Mouse (Mus musculus): Measurements from ENCODE around the gene Cst13. TPM values are rescaled to one million over a fixed set of nuclear protein-coding genes. Genes with fewer than 3 reads are reported as not detected.

Cst13 gene
- polyA plus RNA-seq, 1 experiment from 2014 or later: not detected

DNA sequence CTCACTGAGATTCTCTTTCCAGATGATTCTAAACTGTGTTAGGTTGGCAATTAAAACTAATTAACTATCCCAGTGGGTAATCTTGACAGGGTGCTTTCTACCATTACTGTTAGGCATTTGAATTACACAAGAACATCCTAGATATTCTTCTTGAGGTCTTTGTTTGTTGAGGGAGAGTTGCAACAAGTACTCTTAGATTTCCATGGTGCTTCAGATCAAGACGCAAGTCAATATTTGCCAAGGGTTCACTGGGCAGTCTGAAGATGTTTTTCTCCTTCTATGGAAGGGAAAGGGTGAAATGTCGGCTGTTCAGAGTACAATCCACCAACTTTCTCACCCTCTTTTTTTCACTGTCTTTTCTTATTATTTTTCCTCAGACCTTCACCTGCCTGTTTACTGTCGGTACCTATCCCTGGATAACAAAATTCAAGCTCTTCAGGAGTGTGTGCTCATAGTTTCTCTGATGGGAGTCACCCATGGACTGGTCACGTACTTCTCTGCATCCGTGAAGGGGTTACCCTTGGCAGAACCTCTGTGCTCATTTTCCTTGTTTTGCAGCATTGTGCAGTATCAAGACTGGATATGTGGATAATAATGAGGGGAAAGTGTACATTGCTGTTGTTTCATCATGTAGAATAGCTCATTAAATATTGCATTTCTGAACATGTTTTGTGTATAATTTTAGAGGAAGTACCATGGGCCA is 18.3 kb downstream of the Cst13 start:
- no peaks in the 10 kb centered on the region for H3K4me1 ChIP-seq (ENCODE audit: control insufficient read depth, insufficient read depth, low read length)
- WGBS: 88% methylated on average over 5 of the region's 5 CpGs
- no peaks in the 10 kb centered on the region for H3K36me3 ChIP-seq (ENCODE audit: control insufficient read depth, insufficient read depth, low read length)
- H3K4me3 ChIP-seq (ENCODE audit: low read depth, low read length): no peak overlapping the region
- no peaks in the 10 kb centered on the region for H3K9me3 ChIP-seq (ENCODE audit: control insufficient read depth, low read length)
- ATAC-seq (ENCODE audit: low read depth): no peak
- no peak overlapping the region for H3K4me2 ChIP-seq (ENCODE audit: low read depth, low read length)
- H3K9ac ChIP-seq (replicated peaks; ENCODE audit: low read depth, low read length): no peak overlapping the region
- no peaks in the 10 kb centered on the region for H3K27me3 ChIP-seq (ENCODE audit: control insufficient read depth, insufficient read depth, low read length)
- H3K27ac ChIP-seq (ENCODE audit: low read depth, low read length): no peak overlapping the region

- no peak overlapping the region for H3K9ac ChIP-seq (replicated peaks; ENCODE audit: low read depth, low read length)
- H3K4me2 ChIP-seq (ENCODE audit: low read depth, low read length): no peak overlapping the region
- no peaks in the 10 kb centered on the region for H3K36me3 ChIP-seq (ENCODE audit: control insufficient read depth, insufficient read depth, low read length)
- WGBS: 93% methylated on average over 2 of the region's 2 CpGs
- no peaks in the 10 kb centered on the region for H3K4me1 ChIP-seq (ENCODE audit: control insufficient read depth, insufficient read depth, low read length)
- no peak overlapping the region for H3K4me3 ChIP-seq (ENCODE audit: low read depth, low read length)
- no peak overlapping the region for H3K27ac ChIP-seq (ENCODE audit: low read depth, low read length)
- no peaks in the 10 kb centered on the region for H3K27me3 ChIP-seq (ENCODE audit: control insufficient read depth, insufficient read depth, low read length)
- H3K9me3 ChIP-seq (ENCODE audit: control insufficient read depth, low read length): no peaks in the 10 kb centered on the region
- no peak for ATAC-seq (ENCODE audit: low read depth)
Measured at GRCm38 (mm10) chr2:148839224-148839623, 19.3 kb downstream of the Cst13 start.

DNA sequence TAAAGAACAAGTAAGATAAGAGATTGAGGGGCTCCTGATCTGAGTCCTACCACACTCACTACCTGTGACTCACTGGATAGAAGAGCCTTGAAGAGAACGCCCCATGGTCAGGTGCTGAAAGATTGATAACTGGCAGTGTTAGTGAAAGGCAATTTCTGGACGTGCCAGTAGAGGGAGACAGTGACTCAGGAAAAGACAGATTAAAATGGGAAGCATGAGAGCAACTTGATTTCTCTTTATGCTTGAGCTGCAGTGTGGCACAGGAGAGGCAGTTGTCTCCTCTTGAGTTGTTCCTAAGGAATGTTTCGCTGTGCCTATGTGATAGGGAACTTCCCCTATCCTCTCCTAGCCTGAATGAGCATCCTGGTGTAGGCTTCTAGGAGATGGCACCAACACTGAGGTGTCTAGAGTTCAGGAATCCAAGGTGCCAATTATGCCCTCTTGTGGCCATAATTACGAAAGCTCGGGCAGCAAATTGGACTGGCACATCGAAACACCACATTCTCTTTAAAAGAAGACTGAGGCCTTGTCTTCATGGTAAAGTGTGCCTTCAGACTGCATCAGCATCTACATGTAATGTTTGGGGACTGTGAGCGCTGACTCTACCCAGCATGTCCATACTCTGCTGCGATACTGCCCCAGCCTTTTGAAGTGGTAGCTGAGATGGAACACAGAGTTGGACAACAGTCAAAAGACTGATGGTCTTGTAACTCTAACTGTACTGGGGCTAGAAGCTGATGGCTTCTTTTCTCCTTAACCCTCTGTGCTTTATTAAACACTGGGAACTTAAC is 31.4 kb downstream of the Cst13 start:
- Histone ChIP-seq H3K27me3 (ENCODE audit: control insufficient read depth, insufficient read depth, low read length) (no peaks in the 10 kb centered on the region), H3K4me2 (ENCODE audit: low read depth, low read length) (no peak overlapping the region), H3K4me1 (ENCODE audit: control insufficient read depth, insufficient read depth, low read length) (no peaks in the 10 kb centered on the region), H3K36me3 (ENCODE audit: control insufficient read depth, insufficient read depth, low read length) (no peaks in the 10 kb centered on the region), H3K9me3 (ENCODE audit: control insufficient read depth, low read length) (no peaks in the 10 kb centered on the region), H3K9ac (replicated peaks; ENCODE audit: low read depth, low read length) (no peak overlapping the region), H3K27ac (ENCODE audit: low read depth, low read length) (no peak overlapping the region), H3K4me3 (ENCODE audit: low read depth, low read length) (no peak overlapping the region)
- 44% methylated on average over 8 of the region's 8 CpGs for WGBS
- ATAC-seq (ENCODE audit: low read depth): peak; percentile 79

- no peak overlapping the region for H3K4me2 ChIP-seq (ENCODE audit: low read depth, low read length)
- no peak for ATAC-seq (ENCODE audit: low read depth)
- H3K4me1 ChIP-seq (ENCODE audit: control insufficient read depth, insufficient read depth, low read length): no peaks in the 10 kb centered on the region
- H3K36me3 ChIP-seq (ENCODE audit: control insufficient read depth, insufficient read depth, low read length): no peaks in the 10 kb centered on the region
- no peak overlapping the region for H3K4me3 ChIP-seq (ENCODE audit: low read depth, low read length)
- no peak overlapping the region for H3K27ac ChIP-seq (ENCODE audit: low read depth, low read length)
- 83% methylated on average over 8 of the region's 8 CpGs for WGBS
- no peaks in the 10 kb centered on the region for H3K27me3 ChIP-seq (ENCODE audit: control insufficient read depth, insufficient read depth, low read length)
- no peaks in the 10 kb centered on the region for H3K9me3 ChIP-seq (ENCODE audit: control insufficient read depth, low read length)
- no peak overlapping the region for H3K9ac ChIP-seq (replicated peaks; ENCODE audit: low read depth, low read length)
Measured at GRCm38 (mm10) chr2:148856630-148857400, 36.9 kb downstream of the Cst13 start.

- Histone ChIP-seq H3K27me3 (ENCODE audit: control insufficient read depth, insufficient read depth, low read length) (no peaks in the 10 kb centered on the region), H3K4me2 (ENCODE audit: low read depth, low read length) (no peak overlapping the region), H3K36me3 (ENCODE audit: control insufficient read depth, insufficient read depth, low read length) (no peaks in the 10 kb centered on the region), H3K9me3 (ENCODE audit: control insufficient read depth, low read length) (no peaks in the 10 kb centered on the region), H3K9ac (replicated peaks; ENCODE audit: low read depth, low read length) (no peak overlapping the region), H3K27ac (ENCODE audit: low read depth, low read length) (no peak overlapping the region), H3K4me1 (ENCODE audit: control insufficient read depth, insufficient read depth, low read length) (no peaks in the 10 kb centered on the region), H3K4me3 (ENCODE audit: low read depth, low read length) (no peak overlapping the region)
- 86% methylated on average over 4 of the region's 4 CpGs for WGBS
- ATAC-seq (ENCODE audit: low read depth): no peak
Measured at GRCm38 (mm10) chr2:148857506-148857905, 37.6 kb downstream of the Cst13 start.

DNA sequence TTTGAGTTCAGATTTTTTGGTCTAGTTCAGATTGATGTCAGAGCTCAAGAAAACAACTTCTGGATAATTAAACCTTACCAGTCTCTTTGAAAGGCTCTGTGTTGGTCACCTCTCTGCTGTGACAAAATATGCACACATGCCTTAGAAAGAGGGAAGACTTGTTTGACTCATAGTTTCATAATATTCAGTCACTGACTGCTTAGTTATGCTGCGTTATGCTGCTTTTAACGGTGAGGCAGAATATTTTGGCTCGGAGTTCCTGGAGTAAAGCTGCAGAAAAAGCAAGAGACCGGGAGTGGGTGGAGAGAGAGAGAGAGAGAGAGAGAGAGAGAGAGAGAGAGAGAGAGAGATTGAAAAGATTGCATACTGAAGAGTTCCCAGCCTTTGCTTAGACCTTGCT is 41.1 kb downstream of the Cst13 start:
- 88% methylated on average over 4 of the region's 4 CpGs for WGBS
- Histone ChIP-seq H3K9ac (replicated peaks; ENCODE audit: low read depth, low read length) (no peak overlapping the region), H3K4me3 (ENCODE audit: low read depth, low read length) (no peak overlapping the region), H3K27me3 (ENCODE audit: control insufficient read depth, insufficient read depth, low read length) (no peaks in the 10 kb centered on the region), H3K9me3 (ENCODE audit: control insufficient read depth, low read length) (no peaks in the 10 kb centered on the region), H3K36me3 (ENCODE audit: control insufficient read depth, insufficient read depth, low read length) (no peaks in the 10 kb centered on the region), H3K27ac (ENCODE audit: low read depth, low read length) (no peak overlapping the region), H3K4me1 (ENCODE audit: control insufficient read depth, insufficient read depth, low read length) (no peaks in the 10 kb centered on the region), H3K4me2 (ENCODE audit: low read depth, low read length) (no peak overlapping the region)
- ATAC-seq (ENCODE audit: low read depth): no peak

DNA sequence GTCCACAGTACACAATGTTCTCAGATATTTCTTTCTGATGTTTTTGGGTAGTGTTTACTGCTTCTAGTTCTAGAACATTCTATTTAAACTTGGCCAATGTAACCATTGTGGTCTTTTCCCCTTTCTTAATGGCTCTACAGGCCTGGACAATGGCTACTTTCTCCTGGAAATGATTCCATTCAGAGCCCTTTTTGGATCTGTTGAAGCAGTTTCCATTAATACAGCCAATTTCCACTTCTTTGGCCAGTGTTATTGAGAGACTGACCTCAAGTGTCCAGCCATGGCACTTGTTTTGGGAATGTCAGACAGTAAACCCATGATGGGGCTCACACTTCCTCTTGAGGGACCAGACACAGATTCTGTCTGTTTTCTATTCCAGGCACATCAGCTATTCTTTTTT is 41.8 kb downstream of the Cst13 start:
- ATAC-seq (ENCODE audit: low read depth): no peak
- Histone ChIP-seq H3K9ac (replicated peaks; ENCODE audit: low read depth, low read length) (no peak overlapping the region), H3K36me3 (ENCODE audit: control insufficient read depth, insufficient read depth, low read length) (no peaks in the 10 kb centered on the region), H3K27ac (ENCODE audit: low read depth, low read length) (no peak overlapping the region), H3K4me2 (ENCODE audit: low read depth, low read length) (no peak overlapping the region), H3K4me3 (ENCODE audit: low read depth, low read length) (no peak overlapping the region), H3K4me1 (ENCODE audit: control insufficient read depth, insufficient read depth, low read length) (no peaks in the 10 kb centered on the region), H3K27me3 (ENCODE audit: control insufficient read depth, insufficient read depth, low read length) (no peaks in the 10 kb centered on the region), H3K9me3 (ENCODE audit: control insufficient read depth, low read length) (no peaks in the 10 kb centered on the region)

- Histone ChIP-seq H3K27ac (ENCODE audit: low read depth, low read length) (no peak within 1 kb of the TSS), H3K4me2 (ENCODE audit: low read depth, low read length) (no peak within 1 kb of the TSS), H3K27me3 (ENCODE audit: control insufficient read depth, insufficient read depth, low read length) (no peaks in the 10 kb centered on the region), H3K4me1 (ENCODE audit: control insufficient read depth, insufficient read depth, low read length) (no peaks in the 10 kb centered on the region), H3K36me3 (ENCODE audit: control insufficient read depth, insufficient read depth, low read length) (no peaks in the 10 kb centered on the region), H3K4me3 (ENCODE audit: low read depth, low read length) (no peak within 1 kb of the TSS), H3K9me3 (ENCODE audit: control insufficient read depth, low read length) (no peaks in the 10 kb centered on the region), H3K9ac (replicated peaks; ENCODE audit: low read depth, low read length) (no peak within 1 kb of the TSS)
- WGBS: 84% methylated on average over 2 of the region's 2 CpGs
- no peak for ATAC-seq (ENCODE audit: low read depth)
Measured at GRCm38 (mm10) chr2:148864966-148865365, 45.1 kb downstream of the Cst13 start, which contains the start of gene 9230104L09Rik. Gene 9230104L09Rik, minus strand, starts transcription at chr2:148865038.

DNA sequence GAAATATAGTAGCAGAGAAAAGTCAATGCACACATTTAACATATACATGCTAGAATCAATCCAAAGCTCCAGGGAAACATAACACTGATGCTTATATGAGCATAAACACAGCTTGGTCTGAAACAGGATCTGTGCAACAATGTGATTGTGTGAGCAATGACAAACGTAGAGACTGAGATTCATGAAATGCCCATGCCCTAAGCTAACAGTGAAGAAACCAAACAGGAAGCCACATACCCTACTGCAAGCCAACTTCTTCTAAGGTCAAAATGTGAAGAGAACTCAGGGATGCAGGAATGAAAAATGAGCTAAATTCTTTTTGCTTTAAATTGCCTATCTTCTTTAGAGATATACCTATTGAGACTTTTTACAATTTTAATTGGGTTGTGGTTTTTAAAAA is 49.1 kb downstream of the Cst13 start:
- 73% methylated on average over 1 of the region's 1 CpGs for WGBS
- no peak overlapping the region for H3K4me2 ChIP-seq (ENCODE audit: low read depth, low read length)

More for the DNA sequence above, 49.1 kb downstream of the Cst13 start:
- Histone ChIP-seq H3K27ac (ENCODE audit: low read depth, low read length) (no peak overlapping the region), H3K9ac (replicated peaks; ENCODE audit: low read depth, low read length) (no peak overlapping the region), H3K4me1 (ENCODE audit: control insufficient read depth, insufficient read depth, low read length) (peaks cover 11% of the 10 kb centered on the region), H3K27me3 (ENCODE audit: control insufficient read depth, insufficient read depth, low read length) (no peaks in the 10 kb centered on the region), H3K9me3 (ENCODE audit: control insufficient read depth, low read length) (no peaks in the 10 kb centered on the region), H3K4me3 (ENCODE audit: low read depth, low read length) (no peak overlapping the region), H3K36me3 (ENCODE audit: control insufficient read depth, insufficient read depth, low read length) (0 out of 2 replicates have a peak, but pooled peaks cover 4% of the 10 kb centered on the region)
- ATAC-seq (ENCODE audit: low read depth): no peak
